Mouse (Mus musculus) MEL (cell line): Measurements from ENCODE around the gene Egfem1. TPM values are rescaled to one million over a fixed set of nuclear protein-coding genes. Genes with fewer than 3 reads are reported as not detected.

Experiments used
- DNase-seq: peaks from one replicate; pipeline ENCODE4 v3.0.0; 2011; ENCODE audit warnings: low read depth, low spot score
- H3K27ac ChIP-seq: 2 replicates; pipeline ENCODE4 v1.5.1; 2012; ENCODE audit warnings: low read depth, mild to moderate bottlenecking, control low read depth, low read length, moderate library complexity; ENCODE audit not compliant: control insufficient read depth
- H3K27me3 ChIP-seq, 2 experiments: fragments of 150-350 bp in 1 of 2; sonication (generic) in 1 of 2; 2 replicates each; pipeline ENCODE4 v1.6.1; 2012; ENCODE audit warnings: low read length in 2 of 2, mild to moderate bottlenecking in 2 of 2, improper control_type of control experiment in 1 of 2, moderate library complexity in 1 of 2; ENCODE audit not compliant: insufficient read depth in 2 of 2, control insufficient read depth in 1 of 2
- H3K36me3 ChIP-seq, 2 experiments: 2 replicates each; pipeline ENCODE4 v1.6.1; 2012 to 2014; ENCODE audit warnings: low read length in 2 of 2, improper control_type of control experiment in 1 of 2, inconsistent platforms in 1 of 2, mild to moderate bottlenecking in 1 of 2; ENCODE audit not compliant: insufficient read depth in 2 of 2, control insufficient read depth in 1 of 2
- H3K4me1 ChIP-seq, 2 experiments: fragments of 150-350 bp in 1 of 2; sonication (generic) in 1 of 2; 2 replicates each; pipeline ENCODE4 v1.6.1; 2012; ENCODE audit warnings: low read length in 2 of 2, improper control_type of control experiment in 1 of 2, mild to moderate bottlenecking in 1 of 2; ENCODE audit not compliant: insufficient read depth in 2 of 2, control insufficient read depth in 1 of 2
- H3K4me3 ChIP-seq, 2 experiments: fragments of 150-350 bp in 1 of 2; sonication (generic) in 1 of 2; 2 replicates each; pipeline ENCODE4 v1.5.1; 2012; ENCODE audit warnings: low read depth in 2 of 2, low read length in 2 of 2, mild to moderate bottlenecking in 2 of 2, moderate library complexity in 2 of 2, control low read depth in 1 of 2, improper control_type of control experiment in 1 of 2; ENCODE audit not compliant: control insufficient read depth in 1 of 2, insufficient read depth in 1 of 2
- H3K79me2 ChIP-seq: 2 replicates; pipeline ENCODE4 v1.6.1; 2012; ENCODE audit warnings: mild to moderate bottlenecking, low read length, moderate library complexity; ENCODE audit not compliant: control insufficient read depth, poor library complexity, insufficient read depth
- H3K9ac ChIP-seq: 2 replicates; pipeline ENCODE4 v1.6.1; 2012; ENCODE audit warnings: low read depth, mild to moderate bottlenecking, control low read depth, low read length, moderate library complexity; ENCODE audit not compliant: control insufficient read depth, poor library complexity, severe bottlenecking
- H3K9me3 ChIP-seq: fragments of 150-350 bp; sonication (generic); replicated peaks from 2 replicates; pipeline ENCODE4 v1.6.1; 2012; ENCODE audit warnings: mild to moderate bottlenecking, low read length, improper control_type of control experiment, moderate library complexity; ENCODE audit not compliant: insufficient read depth
- BHLHE40 ChIP-seq: IDR thresholded peaks from 2 replicates; pipeline ENCODE4 v1.6.1; 2012; ENCODE audit warnings: low read depth, mild to moderate bottlenecking, inconsistent platforms, low read length, improper control_type of control experiment, borderline replicate concordance
- CHD1 ChIP-seq: IDR thresholded peaks from 2 replicates; pipeline ENCODE4 v1.6.1; 2012; ENCODE audit warnings: low read depth, mild to moderate bottlenecking, inconsistent platforms, low read length, improper control_type of control experiment
- CHD2 ChIP-seq: IDR thresholded peaks from 2 replicates; pipeline ENCODE4 v1.6.1; 2011; ENCODE audit warnings: low read length, improper control_type of control experiment
- CTCF ChIP-seq, 3 experiments: IDR thresholded peaks in 2 of 3; conservative IDR thresholded peaks in 1 of 3; 2 replicates each; pipeline ENCODE4 v1.5.1; 2011 to 2012; ENCODE audit warnings: low read length in 3 of 3, low read depth in 2 of 3, mild to moderate bottlenecking in 2 of 3, improper control_type of control experiment in 1 of 3, inconsistent platforms in 1 of 3, mixed read lengths in 1 of 3, moderate library complexity in 1 of 3; ENCODE audit not compliant: control insufficient read depth in 1 of 3, insufficient read depth in 1 of 3, poor library complexity in 1 of 3, severe bottlenecking in 1 of 3
- E2F4 ChIP-seq: IDR thresholded peaks from 2 replicates; pipeline ENCODE4 v1.6.1; 2011; ENCODE audit warnings: low read depth, low read length, improper control_type of control experiment, borderline replicate concordance
- ELF1 ChIP-seq: IDR thresholded peaks from 2 replicates; pipeline ENCODE4 v1.6.1; 2014; ENCODE audit warnings: low read depth, mild to moderate bottlenecking, inconsistent platforms, low read length, improper control_type of control experiment, moderate library complexity
- EP300 ChIP-seq, 2 experiments: IDR thresholded peaks; 2 replicates each; pipeline ENCODE4 v1.6.1; 2011; ENCODE audit warnings: improper control_type of control experiment in 2 of 2, low read length in 2 of 2, low read depth in 1 of 2, mild to moderate bottlenecking in 1 of 2
- ETS1 ChIP-seq: IDR thresholded peaks from 2 replicates; pipeline ENCODE4 v1.6.1; 2012; ENCODE audit warnings: low read depth, mild to moderate bottlenecking, inconsistent platforms, low read length, improper control_type of control experiment, moderate library complexity
- GABPA ChIP-seq: IDR thresholded peaks from 2 replicates; pipeline ENCODE4 v1.6.1; 2012; ENCODE audit warnings: low read depth, mild to moderate bottlenecking, inconsistent platforms, low read length, improper control_type of control experiment, moderate library complexity
- GATA1 ChIP-seq: IDR thresholded peaks from 2 replicates; pipeline ENCODE4 v1.6.1; 2011; ENCODE audit warnings: low read depth, low read length, improper control_type of control experiment
- HCFC1 ChIP-seq: IDR thresholded peaks from 2 replicates; pipeline ENCODE4 v1.6.1; 2012; ENCODE audit warnings: low read depth, mild to moderate bottlenecking, inconsistent platforms, low read length, improper control_type of control experiment, moderate library complexity
- KAT2A ChIP-seq: conservative IDR thresholded peaks from 2 replicates; pipeline ENCODE4 v1.6.1; 2012; ENCODE audit warnings: low read depth, low read length, improper control_type of control experiment, inconsistent platforms
- MAZ ChIP-seq: IDR thresholded peaks from 2 replicates; pipeline ENCODE4 v1.6.1; 2012; ENCODE audit warnings: low read depth, mild to moderate bottlenecking, inconsistent platforms, low read length, improper control_type of control experiment
- MXI1 ChIP-seq: IDR thresholded peaks from 2 replicates; pipeline ENCODE4 v1.6.1; 2011; ENCODE audit warnings: mild to moderate bottlenecking, low read depth, low read length, improper control_type of control experiment
- POLR2AphosphoS5 ChIP-seq: IDR thresholded peaks from 2 replicates; pipeline ENCODE4 v1.6.1; 2012; ENCODE audit warnings: low read depth, borderline replicate concordance, mild to moderate bottlenecking, inconsistent platforms, low read length, moderate library complexity, mixed read lengths
- RAD21 ChIP-seq: IDR thresholded peaks from 2 replicates; pipeline ENCODE4 v1.6.1; 2011; ENCODE audit warnings: mild to moderate bottlenecking, low read depth, low read length, improper control_type of control experiment
- RCOR1 ChIP-seq: IDR thresholded peaks from 2 replicates; pipeline ENCODE4 v1.6.1; 2012; ENCODE audit warnings: low read depth, mild to moderate bottlenecking, inconsistent platforms, low read length, improper control_type of control experiment
- TAL1 ChIP-seq: IDR thresholded peaks from 2 replicates; pipeline ENCODE4 v1.6.1; 2012; ENCODE audit warnings: mild to moderate bottlenecking, inconsistent platforms, low read length, moderate library complexity, mixed read lengths
- UBTF ChIP-seq: IDR thresholded peaks from 2 replicates; pipeline ENCODE4 v1.6.1; 2012; ENCODE audit warnings: low read depth, mild to moderate bottlenecking, inconsistent platforms, low read length, improper control_type of control experiment, moderate library complexity, borderline replicate concordance; ENCODE audit not compliant: insufficient read depth
- ZMIZ1 ChIP-seq: IDR thresholded peaks from 2 replicates; pipeline ENCODE4 v1.6.1; 2012; ENCODE audit warnings: low read depth, mild to moderate bottlenecking, inconsistent platforms, low read length, improper control_type of control experiment, moderate library complexity
- polyA plus RNA-seq, 2 experiments: library from polyadenylated mRNA; stranded (reverse) in 1 of 2; unstranded in 1 of 2; fragments of >175 nt in 1 of 2; fragments of >200 nt in 1 of 2; gene quantifications; 2 replicates each; pipeline versions ENCODE4 v1.2.1 to v1.2.4; 2012; ENCODE audit warnings: low replicate concordance in 2 of 2, low read depth in 1 of 2; ENCODE audit not compliant: insufficient read length in 2 of 2, insufficient read depth in 1 of 2, missing spikeins in 1 of 2
- total RNA-seq: library from RNA; depleted of rRNA; stranded (reverse); fragments of 300-350 nt; gene quantifications from 2 replicates; pipeline ENCODE4 v1.2.3, GENCODE M21; 2012

Egfem1 gene
- total and polyA plus RNA-seq, 3 experiments = not detected

DNA sequence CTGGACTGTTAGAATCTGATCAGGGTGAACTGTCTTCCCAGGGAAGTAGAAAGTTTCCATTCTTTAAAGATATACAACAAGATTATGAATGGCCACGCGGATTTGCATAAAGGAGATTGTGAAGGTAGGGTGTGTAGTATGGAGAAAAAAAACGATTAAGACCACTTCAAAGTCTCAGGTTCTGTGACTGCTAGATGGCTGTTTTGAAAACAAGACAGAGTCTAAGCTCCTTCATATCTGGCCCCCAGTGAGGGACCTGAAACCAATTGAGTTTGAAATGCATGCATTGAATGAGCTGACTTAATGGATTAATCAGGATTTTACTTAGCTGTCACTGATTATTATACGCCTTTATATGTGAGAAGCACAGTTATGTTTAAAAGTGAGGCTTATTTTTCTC is 86.6 kb downstream of the Egfem1 start:
- no peaks in the 10 kb centered on the region for H3K9me3 ChIP-seq
- TF ChIP-seq UBTF (no peak), GABPA (no peak), CTCF (IDR thresholded peaks at IDR 0.05 in 2 of 3, conservative IDR thresholded peaks at IDR 0.05 in 1 of 3; ENCODE audit: control insufficient read depth in 1 of 3, insufficient read depth in 1 of 3, low read depth in 2 of 3, low read length in 3 of 3, poor library complexity in 1 of 3, severe bottlenecking in 1 of 3) (no peak), GATA1 (no peak), EP300 (IDR thresholded peaks at IDR 0.05; ENCODE audit: low read depth in 1 of 2, low read length in 2 of 2) (no peak), HCFC1 (no peak), ZMIZ1 (no peak), ELF1 (no peak), E2F4 (no peak), MXI1 (no peak), ETS1 (no peak), POLR2AphosphoS5 (no peak), RCOR1 (no peak), RAD21 (no peak), MAZ (no peak), TAL1 (no peak), CHD2 (no peak), KAT2A (no peak), BHLHE40 (no peak)
- H3K79me2 ChIP-seq = no peaks in the 10 kb centered on the region
- H3K4me3 ChIP-seq = no peak overlapping the region
- H3K4me1 ChIP-seq = no peaks in the 10 kb centered on the region
- H3K27ac ChIP-seq = no peak overlapping the region
- H3K27me3 ChIP-seq = no peaks in the 10 kb centered on the region
- no peak overlapping the region for H3K9ac ChIP-seq
- H3K36me3 ChIP-seq = no peaks in the 10 kb centered on the region
- DNase-seq = no peak

DNA sequence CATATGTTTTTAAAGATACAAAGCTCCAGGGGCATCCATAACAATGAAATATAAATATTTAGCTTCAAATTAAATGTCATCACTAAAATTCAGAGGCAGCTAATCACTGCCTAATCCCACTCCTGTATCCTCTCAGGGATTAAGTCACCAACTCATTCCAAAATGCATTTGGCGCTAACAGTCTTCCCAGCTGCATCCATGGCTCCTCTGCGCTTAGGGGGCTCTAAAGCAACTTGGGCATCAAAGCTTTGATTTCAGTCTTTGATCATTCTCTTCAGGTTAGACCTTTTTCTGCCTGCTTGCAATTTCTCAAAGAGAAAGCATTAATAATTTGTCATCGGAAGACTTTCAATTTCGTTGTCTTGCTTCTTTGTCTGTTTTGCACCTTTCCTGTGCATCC is 87.2 kb downstream of the Egfem1 start:
- Histone ChIP-seq H3K36me3 (no peaks in the 10 kb centered on the region), H3K9ac (no peak overlapping the region), H3K4me3 (no peak overlapping the region), H3K27ac (no peak overlapping the region), H3K79me2 (no peaks in the 10 kb centered on the region), H3K9me3 (no peaks in the 10 kb centered on the region), H3K4me1 (no peaks in the 10 kb centered on the region), H3K27me3 (no peaks in the 10 kb centered on the region)
- no peak for DNase-seq
- no peak for TF ChIP-seq CHD1
- TF ChIP-seq, all 39 proteins: peak for 0
